Mouse (Mus musculus): Measurements from ENCODE around the gene Gm20671.
"Not testable (repeated sequence)": the region's sequence is repeated elsewhere in the genome, so short reads cannot be mapped to it uniquely, and the experiment has no call there.

DNA sequence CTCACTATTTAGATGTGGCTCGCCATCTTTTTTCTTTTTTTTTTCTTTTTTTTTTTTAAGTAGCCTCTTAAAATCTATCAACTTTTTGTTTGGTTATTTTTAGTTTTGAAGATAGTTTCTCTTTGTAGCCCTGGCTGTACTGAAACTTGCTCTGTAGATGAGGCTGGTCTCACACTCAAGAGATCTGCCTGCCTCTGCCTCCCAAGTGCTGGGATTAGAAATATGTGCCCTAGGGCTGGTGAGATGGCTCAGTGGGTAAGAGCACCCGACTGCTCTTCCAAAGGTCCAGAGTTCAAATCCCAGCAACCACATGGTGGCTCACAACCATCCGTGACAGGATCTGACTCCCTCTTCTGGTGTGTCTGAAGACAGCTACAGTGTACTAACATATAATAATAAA is 28.4 kb upstream of the Gm20671 start:
- TF ChIP-seq POLR2A (IDR thresholded peaks at IDR 0.05; ENCODE audit: borderline replicate concordance, control insufficient read depth, low read depth, low read length); CTCF (IDR thresholded peaks at IDR 0.05; ENCODE audit: control insufficient read depth, insufficient read depth, low read length): not testable (repeated sequence)
